Mouse (Mus musculus) left cerebral cortex, adult 2 months (tissue): ENCODE data around the gene 4930523C07Rik. TPM values are rescaled to one million over a fixed set of nuclear protein-coding genes. Genes with fewer than 3 reads are reported as not detected.

Source experiments
- DNase-seq, 2 experiments: peaks; one replicate each; pipeline ENCODE4 v3.0.0; 2021 to 2022; ENCODE audit warnings: low spot score in 2 of 2, mixed read lengths in 1 of 2; ENCODE audit errors: extremely low spot score in 1 of 2
- H3K27ac ChIP-seq: fragments of 200-600 bp; 2 replicates; pipeline ENCODE4 v1.8.1; 2022
- H3K4me3 ChIP-seq: fragments of 200-600 bp; 2 replicates; pipeline ENCODE4 v1.8.1; 2022
- CTCF ChIP-seq: fragments of 200-600 bp; IDR thresholded peaks from 2 replicates; pipeline ENCODE4 v1.8.1; 2022; ENCODE audit warnings: antibody characterized with exemption, mild to moderate bottlenecking, moderate library complexity
- intact Hi-C: fragments of 180-260 bp; cut with DNase I; formaldehyde crosslinking; loops from one replicate; pipeline ENCODE4 v1.15.1; 2025
- long read RNA-seq, 2 experiments: library from polyadenylated mRNA; stranded (forward); transcript quantifications; one replicate each; pipeline ENCODE4 v2.0.0; 2021; ENCODE audit warnings: borderline mapping rate in 2 of 2
- total RNA-seq, 2 experiments: library from RNA; stranded (reverse); gene quantifications; 2 replicates each; pipeline ENCODE4 v1.2.3; 2021

Gene 4930523C07Rik
- 1 to 10 TPM; 1.1 to 2.8 TPM for total RNA-seq
- long read RNA-seq, experiment 1, partial matches to known transcripts, result 0 of 2 reads
- long read RNA-seq, experiment 1, other reads (novel, unspliced or antisense), result 2 of 2 reads
- long read RNA-seq, experiment 2, full-length matches to known transcripts, result 5 of 9 reads
- long read RNA-seq, experiment 2, partial matches to known transcripts, result 0 of 9 reads
- long read RNA-seq, experiment 2, other reads (novel, unspliced or antisense), result 4 of 9 reads

DNA sequence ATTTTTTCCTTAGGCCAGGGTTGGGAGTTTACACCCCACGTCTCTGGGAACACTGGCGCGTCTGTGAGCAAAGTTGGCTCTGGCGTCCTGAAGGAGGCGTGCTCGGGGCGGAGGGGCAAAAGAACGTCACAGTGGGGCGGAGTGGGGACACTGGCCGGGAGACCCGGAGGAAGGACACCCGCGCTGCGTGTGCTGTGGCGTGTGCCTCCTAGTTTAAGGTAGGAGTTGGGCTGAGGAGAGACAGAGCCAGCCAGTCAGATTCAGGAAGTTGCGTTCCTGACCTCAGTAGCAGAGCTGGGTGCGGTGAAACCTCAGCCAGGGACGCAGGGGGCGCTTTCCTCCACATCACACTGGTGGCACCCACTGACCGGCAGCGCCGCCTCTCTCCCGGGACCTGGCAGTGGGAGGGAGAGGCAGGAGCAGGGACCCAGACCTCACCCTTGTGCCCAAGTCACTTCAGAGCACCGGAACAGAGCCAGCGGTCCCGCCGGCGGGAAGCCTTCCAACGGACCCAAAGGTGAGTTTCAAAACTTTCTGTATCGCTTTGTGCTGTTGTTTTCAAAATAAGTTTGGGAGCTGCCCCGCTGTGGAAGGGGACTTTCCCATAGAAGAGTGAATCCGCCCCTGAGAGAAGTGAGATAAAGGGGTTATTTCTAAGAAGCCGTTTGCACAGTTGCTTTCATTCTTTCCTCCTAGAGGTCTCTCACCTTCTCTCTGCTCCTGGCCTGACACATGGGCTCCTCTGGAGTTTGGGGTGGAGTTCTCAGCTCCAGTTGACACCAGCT, at the start of gene 4930523C07Rik:
Gene 4930523C07Rik, plus strand, starts transcription at position 146 of the 785 bp plus-strand sequence.
- H3K27ac ChIP-seq, result peak within 1 kb of the TSS; percentile 49; the same call in 1 of the 2 replicates
- peak within 1 kb of the TSS; percentile 51 for H3K4me3 ChIP-seq
- intact Hi-C loops, result no loop called here
- TF ChIP-seq CTCF, result peak; percentile 37
- peak in 1 of 2 experiments; percentile 22 for DNase-seq

DNA sequence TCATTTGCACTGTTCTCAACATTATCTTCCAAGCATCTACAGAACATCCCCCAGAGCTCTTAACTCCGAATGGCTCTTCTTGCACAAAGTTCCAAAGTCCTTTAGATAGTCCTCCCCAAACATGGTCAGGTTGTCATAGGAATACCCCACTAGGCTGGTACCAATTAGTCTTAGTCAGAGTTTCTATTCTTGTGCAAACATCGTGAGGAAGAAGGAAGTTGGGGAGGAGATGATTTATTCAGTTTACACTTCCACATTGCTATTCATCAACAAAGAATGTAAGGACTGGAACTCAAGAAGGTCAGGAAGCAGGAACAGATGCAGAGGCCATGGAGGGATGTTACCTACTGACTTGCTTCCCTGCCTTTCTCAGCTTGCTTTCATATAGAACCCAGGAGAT, 46.9 kb upstream of the 4930523C07Rik start:
- no peak overlapping the region for H3K27ac ChIP-seq
- TF ChIP-seq CTCF, result no peak
- DNase-seq, result no peak
- H3K4me3 ChIP-seq, result no peak overlapping the region
- intact Hi-C loops, result no loop called here

DNA sequence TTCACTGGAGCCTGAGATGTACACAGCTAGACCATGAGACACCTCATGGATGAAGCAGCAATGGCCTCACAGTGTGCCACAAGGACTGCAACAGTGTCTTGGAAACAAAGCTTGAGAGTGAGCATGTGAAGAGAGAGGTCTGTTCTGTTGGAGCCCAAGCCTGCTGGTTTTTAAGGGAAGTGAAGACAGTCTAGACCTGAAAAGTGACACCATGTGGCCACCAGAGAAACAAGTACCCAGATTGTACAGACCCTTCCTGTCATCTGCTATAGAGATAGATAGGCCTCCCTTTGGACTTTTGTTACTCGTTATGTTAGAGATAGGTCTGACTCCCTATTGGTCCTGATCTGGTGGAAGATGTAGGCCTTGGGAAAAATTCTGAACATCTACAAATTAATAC, 45.8 kb upstream of the 4930523C07Rik start:
- intact Hi-C loops, result no loop called here
- DNase-seq, result no peak
- H3K4me3 ChIP-seq, result no peak overlapping the region
- TF ChIP-seq CTCF, result no peak
- H3K27ac ChIP-seq, result no peak overlapping the region

DNA sequence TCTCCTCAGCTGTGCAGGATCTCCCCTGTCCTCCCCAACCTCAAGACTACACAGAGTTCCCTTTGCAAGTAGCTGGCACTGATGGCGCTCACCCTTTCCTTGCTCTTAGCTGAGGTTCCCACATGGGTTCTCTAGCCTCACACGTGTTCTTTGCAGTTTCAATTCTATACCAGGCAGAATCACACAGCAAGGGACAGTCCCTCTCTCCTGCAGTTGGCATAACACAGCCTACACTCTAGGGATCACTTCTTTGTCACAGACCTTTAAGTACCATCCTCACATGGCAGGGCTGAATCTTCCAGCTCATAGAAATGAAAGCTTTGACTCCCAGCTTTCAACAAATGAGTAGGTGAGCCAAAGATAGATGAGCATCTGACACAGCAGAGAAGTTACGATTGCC, 45.0 kb upstream of the 4930523C07Rik start:
- DNase-seq, result no peak
- Histone ChIP-seq H3K4me3 (no peak overlapping the region), H3K27ac (no peak overlapping the region)
- intact Hi-C loops, result no loop called here
- no peak for TF ChIP-seq CTCF

DNA sequence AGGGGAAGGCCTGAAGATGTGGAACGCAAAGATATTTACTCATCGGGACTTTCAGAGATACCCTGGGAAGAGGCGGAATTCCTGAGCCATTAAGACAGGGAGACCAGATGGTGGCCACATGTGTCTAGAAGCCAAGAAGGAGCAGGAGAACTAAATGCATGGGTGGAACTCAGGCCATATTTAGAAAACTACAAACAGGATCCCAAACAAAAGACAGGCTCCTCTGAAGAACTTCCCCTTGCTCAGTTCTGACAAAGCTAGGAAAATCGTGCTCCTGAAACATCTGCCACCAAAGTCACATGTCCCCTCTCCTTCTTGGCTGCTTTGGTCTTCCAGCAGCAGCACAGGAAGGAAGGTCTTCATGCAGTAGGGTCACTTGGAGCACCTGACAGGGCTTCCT, 38.9 kb upstream of the 4930523C07Rik start:
- Histone ChIP-seq H3K4me3 (no peak overlapping the region), H3K27ac (no peak overlapping the region)
- no peak for DNase-seq
- TF ChIP-seq CTCF, result no peak
- intact Hi-C loops, result no loop called here

- intact Hi-C loops, result no loop called here
- Histone ChIP-seq H3K4me3 (no peak overlapping the region), H3K27ac (no peak overlapping the region)
- no peak for TF ChIP-seq CTCF
- DNase-seq, result no peak
These were observed 37.1 kb upstream of the 4930523C07Rik start for GRCm38 (mm10) chr1:160006919-160007588.

- intact Hi-C loops, result no loop called here
- Histone ChIP-seq H3K4me3 (no peak overlapping the region), H3K27ac (no peak overlapping the region)
- no peak for DNase-seq
- no peak for TF ChIP-seq CTCF
These were observed 31.1 kb upstream of the 4930523C07Rik start for GRCm38 (mm10) chr1:160013042-160013441.

GRCm38 (mm10) chr1:160024339-160024980, 19.7 kb upstream of the 4930523C07Rik start:
- Histone ChIP-seq H3K27ac (no peak overlapping the region), H3K4me3 (no peak overlapping the region)
- intact Hi-C loops, result no loop called here
- DNase-seq, result no peak
- TF ChIP-seq CTCF, result no peak

DNA sequence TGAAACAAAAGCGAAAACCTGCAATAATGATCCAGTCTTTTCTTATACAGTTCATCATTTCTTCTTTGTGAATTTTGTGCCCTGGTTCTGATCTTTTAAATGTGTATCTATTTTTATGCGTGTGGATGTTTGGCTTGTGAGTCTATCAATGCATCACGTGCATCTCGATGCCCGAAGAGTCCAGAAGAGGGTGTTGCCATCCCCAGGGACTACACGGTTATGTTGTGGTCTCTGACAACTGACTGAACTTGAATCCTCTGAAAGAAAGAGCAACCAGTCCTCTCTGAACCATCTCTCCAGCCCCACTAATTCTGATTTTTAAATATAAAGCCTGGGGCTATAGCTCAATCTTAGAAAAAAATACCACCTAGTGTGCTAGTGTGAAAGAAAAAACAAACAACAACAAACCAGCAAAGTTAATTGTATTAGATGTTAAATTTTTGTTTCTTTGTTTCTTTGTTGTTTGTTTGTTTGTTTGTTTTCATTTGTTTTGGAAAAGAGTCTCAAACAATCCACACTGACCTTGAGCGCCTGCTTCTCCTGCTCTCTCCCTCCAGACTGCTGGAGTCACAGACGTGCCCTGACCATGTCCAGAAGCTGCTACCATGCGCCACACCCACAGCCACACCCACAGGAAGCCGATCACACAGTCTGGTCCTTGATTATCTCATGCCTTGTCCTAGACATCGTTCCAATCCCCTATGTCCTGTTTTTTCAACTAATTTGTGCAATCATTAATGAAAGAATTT, 18.9 kb upstream of the 4930523C07Rik start:
- no peak for TF ChIP-seq CTCF
- Histone ChIP-seq H3K4me3 (no peak overlapping the region), H3K27ac (no peak overlapping the region)
- intact Hi-C loops, result no loop called here
- DNase-seq, result no peak

DNA sequence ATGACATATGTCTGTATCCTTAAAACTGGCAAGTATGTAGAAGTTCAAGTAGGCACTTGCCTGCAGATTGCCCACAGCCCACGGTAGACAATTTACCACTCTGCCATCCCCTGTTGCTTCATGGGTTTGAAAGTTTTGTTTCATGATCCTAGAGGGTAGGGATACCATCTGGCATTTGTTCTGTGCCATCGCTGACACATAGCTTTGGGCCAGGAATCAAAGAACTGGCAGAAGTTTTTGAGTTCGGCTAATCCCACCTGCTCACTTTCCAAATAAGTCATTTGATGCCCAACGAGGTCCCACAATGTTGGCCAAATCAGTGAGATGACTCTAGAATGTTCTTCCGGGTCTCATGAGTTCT, 18.3 kb upstream of the 4930523C07Rik start:
- intact Hi-C loops, result no loop called here
- Histone ChIP-seq H3K4me3 (no peak overlapping the region), H3K27ac (no peak overlapping the region)
- no peak for DNase-seq
- no peak for TF ChIP-seq CTCF

GRCm38 (mm10) chr1:160027939-160028338, 16.2 kb upstream of the 4930523C07Rik start:
- DNase-seq, result no peak
- intact Hi-C loops, result no loop called here

More at GRCm38 (mm10) chr1:160027939-160028338, 16.2 kb upstream of the 4930523C07Rik start:
- Histone ChIP-seq H3K27ac (no peak overlapping the region), H3K4me3 (no peak overlapping the region)
- no peak; the same call in 1 of the 2 replicates for TF ChIP-seq CTCF
